Mouse (Mus musculus) midbrain, embryonic 13.5 days (tissue): ENCODE results near the gene Ifit1bl1. TPM values are rescaled to one million over a fixed set of nuclear protein-coding genes. Genes with fewer than 3 reads are reported as not detected.

Source experiments
- ATAC-seq: fragments of 200-750 bp; cut with Nextera tagmentation; 2 replicates; pipeline ENCODE4 v1.8.0; 2017; ENCODE audit warnings: mild to moderate bottlenecking, moderate TSS enrichment, moderate library complexity
- H3K27ac ChIP-seq: fragments of 300-500 bp; sonication (generic); 2 replicates; pipeline ENCODE4 v1.5.1; 2015; ENCODE audit warnings: inconsistent platforms, mild to moderate bottlenecking, moderate library complexity
- H3K27me3 ChIP-seq: fragments of 300-500 bp; sonication (generic); 2 replicates; pipeline ENCODE4 v1.6.1; 2015; ENCODE audit warnings: mild to moderate bottlenecking, inconsistent platforms
- H3K36me3 ChIP-seq: fragments of 300-500 bp; sonication (generic); 2 replicates; pipeline ENCODE4 v1.6.1; 2015; ENCODE audit warnings: mild to moderate bottlenecking, inconsistent platforms
- H3K4me1 ChIP-seq: fragments of 300-500 bp; sonication (generic); replicated peaks from 2 replicates; pipeline ENCODE4 v1.6.1; 2015; ENCODE audit warnings: inconsistent platforms
- H3K4me2 ChIP-seq: fragments of 300-500 bp; sonication (generic); replicated peaks from 2 replicates; pipeline ENCODE4 v1.6.1; 2015; ENCODE audit warnings: moderate library complexity, mild to moderate bottlenecking, inconsistent platforms
- H3K4me3 ChIP-seq: fragments of 300-500 bp; sonication (generic); replicated peaks from 2 replicates; pipeline ENCODE4 v1.5.1; 2015; ENCODE audit warnings: mild to moderate bottlenecking, inconsistent platforms
- H3K9ac ChIP-seq: fragments of 300-500 bp; sonication (generic); replicated peaks from 2 replicates; pipeline ENCODE4 v1.6.1; 2015; ENCODE audit warnings: mild to moderate bottlenecking, inconsistent platforms
- H3K9me3 ChIP-seq: fragments of 300-500 bp; sonication (generic); 2 replicates; pipeline ENCODE4 v1.6.1; 2016; ENCODE audit warnings: mild to moderate bottlenecking, inconsistent platforms
- WGBS: fragments of 180-500 bp; shearing (Covaris S2); methylation state at CpG from one replicate; pipeline ENCODE4 v1.1.7; 2015; 5-methylcytosine and 5-hydroxymethylcytosine counted together
- polyA plus RNA-seq: library from polyadenylated mRNA; unstranded; fragments of >200 nt; fragmentation: Nextera tagmentation; extraction: Ambion mirVana; gene quantifications from 2 replicates; pipeline ENCODE4 v1.2.1, GENCODE M21; 2015

Ifit1bl1 gene
- polyA plus RNA-seq, 1 experiment from 2014 or later = 0.48 TPM

- no peak for ATAC-seq
- Histone ChIP-seq H3K27ac (no peak overlapping the region), H3K9ac (no peak overlapping the region), H3K27me3 (no peaks in the 10 kb centered on the region), H3K4me3 (no peak overlapping the region), H3K36me3 (no peaks in the 10 kb centered on the region), H3K4me1 (no peaks in the 10 kb centered on the region; the same call in 1 of the 2 replicates), H3K4me2 (no peak overlapping the region), H3K9me3 (no peaks in the 10 kb centered on the region)
These were observed 47.7 kb downstream of the Ifit1bl1 start for GRCm38 (mm10) chr19:34554061-34554460.

GRCm38 (mm10) chr19:34553522-34553921, 48.2 kb downstream of the Ifit1bl1 start:
- no peaks in the 10 kb centered on the region for H3K27me3 ChIP-seq
- no peaks in the 10 kb centered on the region for H3K9me3 ChIP-seq
- H3K4me3 ChIP-seq = no peak overlapping the region
- no peak overlapping the region for H3K4me2 ChIP-seq
- no peak overlapping the region for H3K27ac ChIP-seq
- H3K36me3 ChIP-seq = no peaks in the 10 kb centered on the region
- no peak for ATAC-seq
- no peak overlapping the region for H3K9ac ChIP-seq
- H3K4me1 ChIP-seq = no peaks in the 10 kb centered on the region; the same call in 1 of the 2 replicates
- 82% methylated on average over 3 of the region's 3 CpGs for whole genome bisulfite sequencing

- H3K4me2 ChIP-seq = no peak overlapping the region
- ATAC-seq = no peak
- no peak overlapping the region for H3K27ac ChIP-seq
- H3K9ac ChIP-seq = no peak overlapping the region
- no peaks in the 10 kb centered on the region; the same call in 1 of the 2 replicates for H3K4me1 ChIP-seq
- no peaks in the 10 kb centered on the region for H3K9me3 ChIP-seq
- H3K27me3 ChIP-seq = no peaks in the 10 kb centered on the region
- H3K36me3 ChIP-seq = no peaks in the 10 kb centered on the region
- WGBS = 61% methylated on average over 6 of the region's 6 CpGs
- no peak overlapping the region for H3K4me3 ChIP-seq
These were observed 48.7 kb downstream of the Ifit1bl1 start for GRCm38 (mm10) chr19:34553021-34553420.

GRCm38 (mm10) chr19:34551981-34552380, 49.8 kb downstream of the Ifit1bl1 start:
- no peaks in the 10 kb centered on the region for H3K9me3 ChIP-seq
- H3K4me1 ChIP-seq = no peaks in the 10 kb centered on the region; the same call in 1 of the 2 replicates
- no peak for ATAC-seq
- H3K4me2 ChIP-seq = no peak overlapping the region
- no peak overlapping the region for H3K4me3 ChIP-seq
- H3K27ac ChIP-seq = no peak overlapping the region
- H3K9ac ChIP-seq = no peak overlapping the region
- no peaks in the 10 kb centered on the region for H3K36me3 ChIP-seq
- WGBS = 73% methylated on average over 5 of the region's 5 CpGs
- H3K27me3 ChIP-seq = no peaks in the 10 kb centered on the region

- H3K4me1 ChIP-seq = no peaks in the 10 kb centered on the region; the same call in 1 of the 2 replicates
- no peaks in the 10 kb centered on the region for H3K27me3 ChIP-seq
- peak within 1 kb of the TSS; percentile 26; the same call in 1 of the 2 replicates for H3K27ac ChIP-seq
- peak within 1 kb of the TSS; percentile 51 for H3K4me3 ChIP-seq
- ATAC-seq = peak; percentile 97
- H3K9ac ChIP-seq = peak within 1 kb of the TSS; percentile 49
- H3K9me3 ChIP-seq = no peaks in the 10 kb centered on the region
- peak within 1 kb of the TSS; percentile 65 for H3K4me2 ChIP-seq
- no peaks in the 10 kb centered on the region for H3K36me3 ChIP-seq
- WGBS = 1% methylated on average over 22 of the region's 22 CpGs
These were observed 51.1 kb downstream of the Ifit1bl1 start, which contains the start of gene Ifit2 for GRCm38 (mm10) chr19:34550534-34551223. Gene Ifit2 (plus strand): TSS chr19:34550694.

- ATAC-seq = peak; percentile 46
- 29% methylated on average over 4 of the region's 4 CpGs for WGBS
- Histone ChIP-seq H3K4me1 (no peaks in the 10 kb centered on the region; the same call in 1 of the 2 replicates), H3K4me3 (peak overlapping the region; percentile 51), H3K36me3 (no peaks in the 10 kb centered on the region), H3K9ac (peak overlapping the region; percentile 49), H3K27ac (peak overlapping the region; percentile 26; the same call in 1 of the 2 replicates), H3K9me3 (no peaks in the 10 kb centered on the region), H3K27me3 (no peaks in the 10 kb centered on the region), H3K4me2 (peak overlapping the region; percentile 65)
These were observed 51.6 kb downstream of the Ifit1bl1 start for GRCm38 (mm10) chr19:34550205-34550533.

- Histone ChIP-seq H3K4me1 (no peaks in the 10 kb centered on the region; the same call in 1 of the 2 replicates), H3K27me3 (no peaks in the 10 kb centered on the region), H3K9me3 (no peaks in the 10 kb centered on the region), H3K4me2 (no peak overlapping the region), H3K4me3 (no peak overlapping the region), H3K9ac (no peak overlapping the region), H3K27ac (no peak overlapping the region), H3K36me3 (no peaks in the 10 kb centered on the region)
- WGBS = 28% methylated on average over 7 of the region's 7 CpGs
- ATAC-seq = no peak
These were observed 53.8 kb downstream of the Ifit1bl1 start for GRCm38 (mm10) chr19:34547976-34548375.

- 88% methylated on average over 4 of the region's 4 CpGs for WGBS
- H3K36me3 ChIP-seq = no peaks in the 10 kb centered on the region
- H3K4me3 ChIP-seq = no peak overlapping the region
- H3K9me3 ChIP-seq = no peaks in the 10 kb centered on the region
- H3K27me3 ChIP-seq = no peaks in the 10 kb centered on the region
- H3K4me1 ChIP-seq = no peaks in the 10 kb centered on the region; the same call in 1 of the 2 replicates
- H3K4me2 ChIP-seq = no peak overlapping the region
- H3K9ac ChIP-seq = no peak overlapping the region
- no peak for ATAC-seq
- H3K27ac ChIP-seq = no peak overlapping the region
These were observed 55.5 kb downstream of the Ifit1bl1 start for GRCm38 (mm10) chr19:34546211-34546610.

Other genes with a start within 250 kb of the Ifit1bl1 start
- 0.15 and 0.19 TPM in 2 replicates for gene Ch25h, start 126.8 kb downstream of the Ifit1bl1 start, polyA plus RNA-seq
- 21.2 and 22.4 TPM in 2 replicates for gene Lipa, start 74.5 kb downstream of the Ifit1bl1 start, polyA plus RNA-seq
- gene Ifit2, start 51.3 kb downstream of the Ifit1bl1 start, polyA plus RNA-seq = 3.3 and 5.4 TPM in 2 replicates
- gene Ifit3, start 18.4 kb downstream of the Ifit1bl1 start, polyA plus RNA-seq = 0.61 and 0.92 TPM in 2 replicates
- gene Ifit3b, start 6.0 kb upstream of the Ifit1bl1 start, polyA plus RNA-seq = 0.16 and 0.18 TPM in 2 replicates
- gene Ifit1bl2, start 38.8 kb upstream of the Ifit1bl1 start, polyA plus RNA-seq = 0.12 and 0.18 TPM in 2 replicates
- 0.09 and 0.17 TPM in 2 replicates for gene Ifit1, start 38.9 kb upstream of the Ifit1bl1 start, polyA plus RNA-seq
- gene Slc16a12, start 145.3 kb upstream of the Ifit1bl1 start, polyA plus RNA-seq = 2.1 and 2.3 TPM in 2 replicates